Mouse (Mus musculus): ENCODE measurements around the gene Hmgcl. TPM values are rescaled to one million over a fixed set of nuclear protein-coding genes. Genes with fewer than 3 reads are reported as not detected.

Hmgcl gene
- polyA plus RNA-seq, 1 experiment from 2014 or later, result 81.7 TPM

- H3K4me1 ChIP-seq (ENCODE audit: control insufficient read depth, insufficient read depth, low read length), result peaks cover 7% of the 10 kb centered on the region
- peak overlapping the region; percentile 88 for H3K4me2 ChIP-seq (ENCODE audit: low read depth, low read length)
- H3K27me3 ChIP-seq (replicated peaks; ENCODE audit: control insufficient read depth, insufficient read depth, low read length), result no peaks in the 10 kb centered on the region
- no peak for DNase-seq (ENCODE audit: low spot score)
- peak overlapping the region; percentile 90 for H3K27ac ChIP-seq (replicated peaks; ENCODE audit: low read depth, low read length)
- H3K9me3 ChIP-seq (ENCODE audit: control insufficient read depth, low read length), result no peaks in the 10 kb centered on the region
- peaks cover 19% of the 10 kb centered on the region for H3K36me3 ChIP-seq (ENCODE audit: control insufficient read depth, insufficient read depth, low read length)
- ATAC-seq (ENCODE audit: low read depth), result no peak
- H3K9ac ChIP-seq (ENCODE audit: low read depth, low read length), result peak overlapping the region; percentile 95
- peak overlapping the region; percentile 99 for H3K4me3 ChIP-seq (ENCODE audit: low read depth, low read length)
- WGBS, result 72% methylated on average over 9 of the region's 9 CpGs
These were observed 41.5 kb downstream of the Hmgcl start for GRCm38 (mm10) chr4:135987714-135988113.

- Histone ChIP-seq H3K9me3 (ENCODE audit: control insufficient read depth, low read length) (peaks cover 6% of the 10 kb centered on the region; the same call in 1 of the 2 replicates), H3K9ac (ENCODE audit: low read depth, low read length) (no peak overlapping the region), H3K4me2 (ENCODE audit: low read depth, low read length) (no peak overlapping the region), H3K4me3 (ENCODE audit: low read depth, low read length) (no peak overlapping the region), H3K27ac (replicated peaks; ENCODE audit: low read depth, low read length) (no peak overlapping the region), H3K4me1 (ENCODE audit: control insufficient read depth, insufficient read depth, low read length) (no peaks in the 10 kb centered on the region), H3K36me3 (ENCODE audit: control insufficient read depth, insufficient read depth, low read length) (no peaks in the 10 kb centered on the region), H3K27me3 (replicated peaks; ENCODE audit: control insufficient read depth, insufficient read depth, low read length) (no peaks in the 10 kb centered on the region)
- DNase-seq (ENCODE audit: low spot score) (no peak), ATAC-seq (ENCODE audit: low read depth) (no peak)
- WGBS, result 92% methylated on average over 6 of the region's 6 CpGs
These were observed 47.7 kb downstream of the Hmgcl start for GRCm38 (mm10) chr4:135993941-135994340.

- no peak overlapping the region for H3K4me2 ChIP-seq (ENCODE audit: low read depth, low read length)
- WGBS, result 78% methylated on average over 4 of the region's 4 CpGs
- ATAC-seq (ENCODE audit: low read depth) (no peak), DNase-seq (ENCODE audit: low spot score) (no peak)
- no peak overlapping the region for H3K4me3 ChIP-seq (ENCODE audit: low read depth, low read length)
- no peak overlapping the region for H3K27ac ChIP-seq (replicated peaks; ENCODE audit: low read depth, low read length)
- no peak overlapping the region for H3K9ac ChIP-seq (ENCODE audit: low read depth, low read length)
- no peaks in the 10 kb centered on the region for H3K27me3 ChIP-seq (replicated peaks; ENCODE audit: control insufficient read depth, insufficient read depth, low read length)
- H3K9me3 ChIP-seq (ENCODE audit: control insufficient read depth, low read length), result peaks cover 6% of the 10 kb centered on the region; the same call in 1 of the 2 replicates
- no peaks in the 10 kb centered on the region for H3K36me3 ChIP-seq (ENCODE audit: control insufficient read depth, insufficient read depth, low read length)
- no peaks in the 10 kb centered on the region for H3K4me1 ChIP-seq (ENCODE audit: control insufficient read depth, insufficient read depth, low read length)
These were observed 48.9 kb downstream of the Hmgcl start for GRCm38 (mm10) chr4:135995118-135995517.

- WGBS, result 88% methylated on average over 5 of the region's 5 CpGs
These were observed 57.9 kb downstream of the Hmgcl start for GRCm38 (mm10) chr4:136004107-136004675.

GRCm38 (mm10) chr4:136004921-136005320 lies 58.7 kb downstream of the Hmgcl start:
- no peaks in the 10 kb centered on the region for H3K27me3 ChIP-seq (replicated peaks; ENCODE audit: control insufficient read depth, insufficient read depth, low read length)
- H3K9me3 ChIP-seq (ENCODE audit: control insufficient read depth, low read length), result no peaks in the 10 kb centered on the region
- 94% methylated on average over 2 of the region's 2 CpGs for WGBS
- ATAC-seq (ENCODE audit: low read depth), result no peak
- H3K36me3 ChIP-seq (ENCODE audit: control insufficient read depth, insufficient read depth, low read length), result peaks cover 80% of the 10 kb centered on the region
- no peaks in the 10 kb centered on the region for H3K4me1 ChIP-seq (ENCODE audit: control insufficient read depth, insufficient read depth, low read length)
- no peak overlapping the region for H3K9ac ChIP-seq (ENCODE audit: low read depth, low read length)
- no peak overlapping the region for H3K4me3 ChIP-seq (ENCODE audit: low read depth, low read length)
- no peak overlapping the region for H3K4me2 ChIP-seq (ENCODE audit: low read depth, low read length)
- DNase-seq (ENCODE audit: low spot score), result no peak
- no peak overlapping the region for H3K27ac ChIP-seq (replicated peaks; ENCODE audit: low read depth, low read length)

More at GRCm38 (mm10) chr4:136004107-136004675, 57.9 kb downstream of the Hmgcl start:
- Histone ChIP-seq H3K4me2 (ENCODE audit: low read depth, low read length) (no peak overlapping the region), H3K27ac (replicated peaks; ENCODE audit: low read depth, low read length) (no peak overlapping the region), H3K9me3 (ENCODE audit: control insufficient read depth, low read length) (no peaks in the 10 kb centered on the region), H3K4me3 (ENCODE audit: low read depth, low read length) (no peak overlapping the region), H3K36me3 (ENCODE audit: control insufficient read depth, insufficient read depth, low read length) (peaks cover 73% of the 10 kb centered on the region), H3K9ac (ENCODE audit: low read depth, low read length) (no peak overlapping the region), H3K27me3 (replicated peaks; ENCODE audit: control insufficient read depth, insufficient read depth, low read length) (no peaks in the 10 kb centered on the region), H3K4me1 (ENCODE audit: control insufficient read depth, insufficient read depth, low read length) (no peaks in the 10 kb centered on the region)
- DNase-seq (ENCODE audit: low spot score) (no peak), ATAC-seq (ENCODE audit: low read depth) (no peak)

GRCm38 (mm10) chr4:136006821-136007220 lies 60.6 kb downstream of the Hmgcl start:
- 96% methylated on average over 3 of the region's 3 CpGs for WGBS
- H3K4me3 ChIP-seq (ENCODE audit: low read depth, low read length), result no peak overlapping the region
- no peak overlapping the region for H3K4me2 ChIP-seq (ENCODE audit: low read depth, low read length)
- DNase-seq (ENCODE audit: low spot score), result no peak
- no peak for ATAC-seq (ENCODE audit: low read depth)
- H3K27ac ChIP-seq (replicated peaks; ENCODE audit: low read depth, low read length), result no peak overlapping the region
- H3K36me3 ChIP-seq (ENCODE audit: control insufficient read depth, insufficient read depth, low read length), result peaks cover 95% of the 10 kb centered on the region
- no peaks in the 10 kb centered on the region for H3K4me1 ChIP-seq (ENCODE audit: control insufficient read depth, insufficient read depth, low read length)
- H3K27me3 ChIP-seq (replicated peaks; ENCODE audit: control insufficient read depth, insufficient read depth, low read length), result no peaks in the 10 kb centered on the region
- no peak overlapping the region for H3K9ac ChIP-seq (ENCODE audit: low read depth, low read length)
- H3K9me3 ChIP-seq (ENCODE audit: control insufficient read depth, low read length), result no peaks in the 10 kb centered on the region

GRCm38 (mm10) chr4:136008782-136009447 lies 62.7 kb downstream of the Hmgcl start:
- DNase-seq (ENCODE audit: low spot score) (no peak), ATAC-seq (ENCODE audit: low read depth) (no peak)
- Histone ChIP-seq H3K9ac (ENCODE audit: low read depth, low read length) (no peak overlapping the region), H3K9me3 (ENCODE audit: control insufficient read depth, low read length) (no peaks in the 10 kb centered on the region), H3K4me1 (ENCODE audit: control insufficient read depth, insufficient read depth, low read length) (no peaks in the 10 kb centered on the region), H3K4me2 (ENCODE audit: low read depth, low read length) (no peak overlapping the region), H3K27me3 (replicated peaks; ENCODE audit: control insufficient read depth, insufficient read depth, low read length) (no peaks in the 10 kb centered on the region), H3K36me3 (ENCODE audit: control insufficient read depth, insufficient read depth, low read length) (peaks cover 94% of the 10 kb centered on the region), H3K27ac (replicated peaks; ENCODE audit: low read depth, low read length) (no peak overlapping the region), H3K4me3 (ENCODE audit: low read depth, low read length) (no peak overlapping the region)
- 80% methylated on average over 8 of the region's 8 CpGs for whole genome bisulfite sequencing

GRCm38 (mm10) chr4:136010586-136010985 lies 64.3 kb downstream of the Hmgcl start:
- peaks cover 80% of the 10 kb centered on the region for H3K36me3 ChIP-seq (ENCODE audit: control insufficient read depth, insufficient read depth, low read length)

More at GRCm38 (mm10) chr4:136010586-136010985, 64.3 kb downstream of the Hmgcl start:
- DNase-seq (ENCODE audit: low spot score) (no peak), ATAC-seq (ENCODE audit: low read depth) (no peak)
- Histone ChIP-seq H3K9ac (ENCODE audit: low read depth, low read length) (no peak overlapping the region), H3K4me2 (ENCODE audit: low read depth, low read length) (no peak overlapping the region), H3K9me3 (ENCODE audit: control insufficient read depth, low read length) (no peaks in the 10 kb centered on the region), H3K4me3 (ENCODE audit: low read depth, low read length) (no peak overlapping the region), H3K27ac (replicated peaks; ENCODE audit: low read depth, low read length) (no peak overlapping the region), H3K4me1 (ENCODE audit: control insufficient read depth, insufficient read depth, low read length) (no peaks in the 10 kb centered on the region), H3K27me3 (replicated peaks; ENCODE audit: control insufficient read depth, insufficient read depth, low read length) (no peaks in the 10 kb centered on the region)
- 89% methylated on average over 4 of the region's 4 CpGs for WGBS

All from embryonic facial prominence, embryonic 14.5 days (tissue).